Mouse (Mus musculus): ENCODE measurements around the gene Cmtm1. TPM values are rescaled to one million over a fixed set of nuclear protein-coding genes. Genes with fewer than 3 reads are reported as not detected.
"Not testable (repeated sequence)": the region's sequence is repeated elsewhere in the genome, so short reads cannot be mapped to it uniquely, and the experiment has no call there.

The Cmtm1 gene
- total and polyA plus RNA-seq, 3 experiments, result not detected

- Histone ChIP-seq H3K9ac (ENCODE audit: insufficient read depth, low read depth) (no peak overlapping the region), H3K27ac (ENCODE audit: insufficient read depth, low read depth) (no peak overlapping the region), H3K4me1 (ENCODE audit: control insufficient read depth in 1 of 2, insufficient read depth in 2 of 2) (no peaks in the 10 kb centered on the region), H3K4me2 (ENCODE audit: insufficient read depth, low read depth, poor library complexity, severe bottlenecking) (no peak overlapping the region), H3K79me2 (replicated peaks; ENCODE audit: control insufficient read depth, extremely low read depth, insufficient read depth, poor library complexity, severe bottlenecking) (no peaks in the 10 kb centered on the region), H3K36me3 (replicated peaks in 1 of 2; ENCODE audit: control insufficient read depth in 1 of 2, insufficient read depth in 1 of 2, low read length in 1 of 2) (peaks cover 9 to 14% of the 10 kb centered on the region in 2 experiments), H3K27me3 (replicated peaks) (no peaks in the 10 kb centered on the region), H3K4me3 (replicated peaks in 1 of 3; ENCODE audit: low read depth in 2 of 3, low read length in 2 of 3, poor library complexity in 1 of 3) (no peak overlapping the region), H3K9me3 (replicated peaks; ENCODE audit: low read length) (no peaks in the 10 kb centered on the region)
- dilution Hi-C loops (cut with MboI; ENCODE audit: extremely low pct_ligation_motif_present, extremely low pct_unique_long_range_greater_than_20kb, low sequenced_read_pairs), result no loop called here
- in situ Hi-C loops (cut with MboI; ENCODE audit: low pct_ligation_motif_present, low pct_unique_long_range_greater_than_20kb, low sequenced_read_pairs), result no loop called here
- no peak for TF ChIP-seq NRF1 (IDR thresholded peaks at IDR 0.05; ENCODE audit: low read depth, low read length)
- no peak for TF ChIP-seq PAX5 (IDR thresholded peaks at IDR 0.05; ENCODE audit: low read length)
- no peak for DNase-seq (ENCODE audit: extremely low read depth)
Observed at GRCm38 (mm10) chr8:104268368-104268767, 41.6 kb downstream of the Cmtm1 start.

GRCm38 (mm10) chr8:104264271-104264935 lies 45.5 kb downstream of the Cmtm1 start:
- H3K27me3 ChIP-seq (replicated peaks); H3K9ac ChIP-seq (ENCODE audit: insufficient read depth, low read depth); H3K27ac ChIP-seq (ENCODE audit: insufficient read depth, low read depth); H3K4me2 ChIP-seq (ENCODE audit: insufficient read depth, low read depth, poor library complexity, severe bottlenecking); DNase-seq (ENCODE audit: extremely low read depth); H3K79me2 ChIP-seq (replicated peaks; ENCODE audit: control insufficient read depth, extremely low read depth, insufficient read depth, poor library complexity, severe bottlenecking); H3K4me3 ChIP-seq (replicated peaks in 1 of 3; ENCODE audit: low read depth in 2 of 3, low read length in 2 of 3, poor library complexity in 1 of 3); in situ Hi-C loops (cut with MboI; ENCODE audit: low pct_ligation_motif_present, low pct_unique_long_range_greater_than_20kb, low sequenced_read_pairs); H3K4me1 ChIP-seq (ENCODE audit: control insufficient read depth in 1 of 2, insufficient read depth in 2 of 2); H3K9me3 ChIP-seq (replicated peaks; ENCODE audit: low read length); dilution Hi-C loops (cut with MboI; ENCODE audit: extremely low pct_ligation_motif_present, extremely low pct_unique_long_range_greater_than_20kb, low sequenced_read_pairs): not testable (repeated sequence)
- peaks cover 11 to 34% of the 10 kb centered on the region in 2 experiments for H3K36me3 ChIP-seq (replicated peaks in 1 of 2; ENCODE audit: control insufficient read depth in 1 of 2, insufficient read depth in 1 of 2, low read length in 1 of 2)

GRCm38 (mm10) chr8:104261802-104262201 lies 48.1 kb downstream of the Cmtm1 start:
- peaks cover 29 to 50% of the 10 kb centered on the region in 2 experiments for H3K36me3 ChIP-seq (replicated peaks in 1 of 2; ENCODE audit: control insufficient read depth in 1 of 2, insufficient read depth in 1 of 2, low read length in 1 of 2)
- H3K27me3 ChIP-seq (replicated peaks); H3K27ac ChIP-seq (ENCODE audit: insufficient read depth, low read depth); H3K4me1 ChIP-seq (ENCODE audit: control insufficient read depth in 1 of 2, insufficient read depth in 2 of 2); H3K4me2 ChIP-seq (ENCODE audit: insufficient read depth, low read depth, poor library complexity, severe bottlenecking); DNase-seq (ENCODE audit: extremely low read depth); H3K79me2 ChIP-seq (replicated peaks; ENCODE audit: control insufficient read depth, extremely low read depth, insufficient read depth, poor library complexity, severe bottlenecking); dilution Hi-C loops (cut with MboI; ENCODE audit: extremely low pct_ligation_motif_present, extremely low pct_unique_long_range_greater_than_20kb, low sequenced_read_pairs); H3K9me3 ChIP-seq (replicated peaks; ENCODE audit: low read length); H3K9ac ChIP-seq (ENCODE audit: insufficient read depth, low read depth); H3K4me3 ChIP-seq (replicated peaks in 1 of 3; ENCODE audit: low read depth in 2 of 3, low read length in 2 of 3, poor library complexity in 1 of 3); in situ Hi-C loops (cut with MboI; ENCODE audit: low pct_ligation_motif_present, low pct_unique_long_range_greater_than_20kb, low sequenced_read_pairs): not testable (repeated sequence)

- no peak overlapping the region for H3K4me3 ChIP-seq (replicated peaks in 1 of 3; ENCODE audit: low read depth in 2 of 3, low read length in 2 of 3, poor library complexity in 1 of 3)
- no peaks in the 10 kb centered on the region for H3K27me3 ChIP-seq (replicated peaks)
- no peak overlapping the region for H3K9ac ChIP-seq (ENCODE audit: insufficient read depth, low read depth)
- H3K4me1 ChIP-seq (ENCODE audit: control insufficient read depth in 1 of 2, insufficient read depth in 2 of 2), result peaks cover 2 to 34% of the 10 kb centered on the region in 2 experiments; a peak in 2 of 4 replicates
- H3K27ac ChIP-seq (ENCODE audit: insufficient read depth, low read depth), result no peak overlapping the region
- peaks cover 5 to 17% of the 10 kb centered on the region in 2 experiments for H3K36me3 ChIP-seq (replicated peaks in 1 of 2; ENCODE audit: control insufficient read depth in 1 of 2, insufficient read depth in 1 of 2, low read length in 1 of 2)
- peak; percentile 65 for DNase-seq (ENCODE audit: extremely low read depth)
- TF ChIP-seq ZNF384 (IDR thresholded peaks at IDR 0.05; ENCODE audit: low read depth, low read length) (no peak), MEF2A (IDR thresholded peaks at IDR 0.05; ENCODE audit: borderline replicate concordance, low read depth, low read length) (no peak), CHD2 (IDR thresholded peaks at IDR 0.05; ENCODE audit: low read length) (no peak), BHLHE40 (IDR thresholded peaks at IDR 0.05; ENCODE audit: low read depth, low read length) (no peak), IRF4 (IDR thresholded peaks at IDR 0.05; ENCODE audit: low read depth, low read length) (no peak), RAD21 (IDR thresholded peaks at IDR 0.05; ENCODE audit: low read depth, low read length) (peak; percentile 48), POLR2A (IDR thresholded peaks at IDR 0.05; ENCODE audit: low read depth, low read length) (no peak), USF2 (conservative IDR thresholded peaks at IDR 0.05; ENCODE audit: low read depth, low read length) (no peak), MYC (IDR thresholded peaks at IDR 0.05; ENCODE audit: low read depth, low read length) (no peak), ZC3H11A (IDR thresholded peaks at IDR 0.05; ENCODE audit: low read depth, low read length) (no peak), CTCF (conservative IDR thresholded peaks at IDR 0.05 in 1 of 2, IDR thresholded peaks at IDR 0.05 in 1 of 2; ENCODE audit: low read depth in 2 of 2, low read length in 2 of 2) (peak; percentile 68 to 69), PAX5 (IDR thresholded peaks at IDR 0.05; ENCODE audit: low read length) (no peak), MAZ (IDR thresholded peaks at IDR 0.05; ENCODE audit: low read depth, low read length) (no peak), GABPA (IDR thresholded peaks at IDR 0.05; ENCODE audit: insufficient replicate concordance, low read depth, low read length) (no peak), SIN3A (IDR thresholded peaks at IDR 0.05; ENCODE audit: low read length) (no peak), SMC3 (IDR thresholded peaks at IDR 0.05; ENCODE audit: low read depth, low read length) (peak; percentile 61)
- in situ Hi-C loops (cut with MboI; ENCODE audit: low pct_ligation_motif_present, low pct_unique_long_range_greater_than_20kb, low sequenced_read_pairs), result no loop called here
- no peaks in the 10 kb centered on the region for H3K9me3 ChIP-seq (replicated peaks; ENCODE audit: low read length)
- peaks cover 2% of the 10 kb centered on the region; the same call in 1 of the 2 replicates for H3K79me2 ChIP-seq (replicated peaks; ENCODE audit: control insufficient read depth, extremely low read depth, insufficient read depth, poor library complexity, severe bottlenecking)
- H3K4me2 ChIP-seq (ENCODE audit: insufficient read depth, low read depth, poor library complexity, severe bottlenecking), result no peak overlapping the region
- dilution Hi-C loops (cut with MboI; ENCODE audit: extremely low pct_ligation_motif_present, extremely low pct_unique_long_range_greater_than_20kb, low sequenced_read_pairs), result no loop called here
Observed at GRCm38 (mm10) chr8:104253016-104253415, 56.9 kb downstream of the Cmtm1 start.
